Mouse (Mus musculus) bone marrow, adult 2 months (tissue): ENCODE measurements around the gene Gm42906. TPM values are rescaled to one million over a fixed set of nuclear protein-coding genes. Genes with fewer than 3 reads are reported as not detected.

Experiments
- H3K27ac ChIP-seq: fragments of 200-500 bp; 2 replicates; pipeline ENCODE4 v1.5.1; 2012; ENCODE audit warnings: low read depth, mild to moderate bottlenecking, control low read depth, inconsistent platforms, low read length; ENCODE audit not compliant: control insufficient read depth, poor library complexity, insufficient read depth
- H3K4me1 ChIP-seq: fragments of 200-500 bp; 2 replicates; pipeline ENCODE4 v1.6.1; 2011; ENCODE audit warnings: low read length; ENCODE audit not compliant: control insufficient read depth, insufficient read depth
- H3K4me3 ChIP-seq: fragments of 200-500 bp; replicated peaks from 2 replicates; pipeline ENCODE3; 2011; ENCODE audit warnings: mild to moderate bottlenecking, low read depth, low read length, control low read depth; ENCODE audit not compliant: control insufficient read depth
- CTCF ChIP-seq: fragments of 200-500 bp; IDR thresholded peaks from 2 replicates; pipeline ENCODE4 v1.5.1; 2011; ENCODE audit warnings: low read length, control low read depth; ENCODE audit not compliant: control insufficient read depth, insufficient read depth
- POLR2A ChIP-seq: fragments of 200-500 bp; IDR thresholded peaks from 2 replicates; pipeline ENCODE4 v1.6.1; 2011; ENCODE audit warnings: low read depth, mild to moderate bottlenecking, control low read depth, low read length, borderline replicate concordance; ENCODE audit not compliant: control insufficient read depth
- WGBS: fragments of 180-500 bp; shearing (Covaris S2); methylation state at CpG from one replicate; pipeline ENCODE4 v1.1.7; 2018; 5-methylcytosine and 5-hydroxymethylcytosine counted together
- polyA plus RNA-seq: library from polyadenylated mRNA; stranded (reverse); fragments of >200 nt; gene quantifications from 2 replicates; pipeline ENCODE4 v1.2.4, GENCODE M21; 2011; ENCODE audit warnings: low replicate concordance; ENCODE audit not compliant: missing spikeins, insufficient read depth, insufficient read length

Gene Gm42906
- polyA plus RNA-seq, 1 experiment: not detected

DNA sequence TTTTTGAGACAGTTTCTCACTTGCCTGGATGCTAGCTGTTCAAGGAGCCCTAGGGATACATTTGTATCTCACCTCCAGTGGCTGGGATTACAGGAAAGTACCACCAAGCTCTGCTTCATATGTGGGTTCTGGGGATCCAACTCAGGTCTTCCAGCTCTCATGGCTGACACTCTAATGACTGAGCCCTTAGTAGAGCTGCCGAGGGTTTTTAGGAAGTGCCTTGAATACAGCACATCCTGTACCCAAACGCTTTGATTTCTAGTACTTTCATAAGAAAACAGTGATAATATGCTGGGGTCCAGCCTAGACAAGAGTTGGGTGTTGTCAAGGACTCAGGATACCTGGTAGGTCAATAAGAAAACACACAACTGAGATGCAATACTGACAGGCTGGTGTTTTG is 217.9 kb downstream of the Gm42906 start:
- Histone ChIP-seq H3K27ac (no peak overlapping the region), H3K4me1 (no peaks in the 10 kb centered on the region), H3K4me3 (no peak overlapping the region)
- TF ChIP-seq POLR2A (no peak), CTCF (no peak)
- 19% methylated on average over 2 of the region's 2 CpGs for WGBS

DNA sequence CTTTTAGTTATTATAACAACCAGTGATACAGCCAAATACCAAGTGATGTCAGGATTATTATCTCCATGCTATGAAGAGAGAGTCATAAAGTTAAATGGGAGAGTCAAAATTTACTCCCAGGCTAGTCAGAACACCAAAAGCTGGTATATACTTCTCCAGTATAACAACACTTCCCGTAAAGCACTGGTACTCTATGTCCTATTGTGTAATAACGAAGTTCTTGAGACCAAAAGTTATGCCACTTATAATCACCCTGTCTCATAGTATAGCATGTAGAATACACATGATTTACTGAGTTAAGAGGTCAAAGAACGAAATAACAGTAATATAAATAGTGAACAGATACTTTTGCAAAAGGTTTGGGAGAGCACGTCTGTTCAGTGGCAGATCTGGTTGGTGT is 222.9 kb downstream of the Gm42906 start:
- 80% methylated on average over 4 of the region's 4 CpGs for WGBS
- TF ChIP-seq POLR2A (no peak), CTCF (no peak)

DNA sequence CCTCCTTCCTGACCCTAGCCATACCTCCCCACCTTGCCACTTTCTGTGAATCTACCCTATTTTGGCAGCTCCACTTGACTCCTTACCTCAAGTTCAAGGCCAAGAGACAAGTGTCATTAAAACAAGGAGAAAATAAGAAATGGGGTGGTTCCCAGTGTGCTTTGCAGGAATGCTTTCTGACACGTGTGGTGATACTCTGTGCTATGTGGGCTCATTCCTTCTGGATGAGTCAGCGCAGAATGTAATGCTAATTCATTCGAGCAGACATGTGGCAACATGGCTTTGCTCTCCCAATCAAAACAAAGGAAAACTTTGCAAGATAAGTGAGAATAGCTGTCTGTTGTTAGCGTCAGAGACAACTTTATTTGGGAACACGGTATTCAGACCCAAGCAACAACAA is 225.0 kb downstream of the Gm42906 start:
- Histone ChIP-seq H3K4me1 (no peaks in the 10 kb centered on the region), H3K4me3 (no peak overlapping the region), H3K27ac (no peak overlapping the region)
- TF ChIP-seq POLR2A (no peak), CTCF (no peak)
- WGBS: 82% methylated on average over 5 of the region's 5 CpGs

More for the DNA sequence above, 222.9 kb downstream of the Gm42906 start:
- H3K27ac ChIP-seq: no peak overlapping the region
- no peak overlapping the region for H3K4me3 ChIP-seq
- H3K4me1 ChIP-seq: no peaks in the 10 kb centered on the region

DNA sequence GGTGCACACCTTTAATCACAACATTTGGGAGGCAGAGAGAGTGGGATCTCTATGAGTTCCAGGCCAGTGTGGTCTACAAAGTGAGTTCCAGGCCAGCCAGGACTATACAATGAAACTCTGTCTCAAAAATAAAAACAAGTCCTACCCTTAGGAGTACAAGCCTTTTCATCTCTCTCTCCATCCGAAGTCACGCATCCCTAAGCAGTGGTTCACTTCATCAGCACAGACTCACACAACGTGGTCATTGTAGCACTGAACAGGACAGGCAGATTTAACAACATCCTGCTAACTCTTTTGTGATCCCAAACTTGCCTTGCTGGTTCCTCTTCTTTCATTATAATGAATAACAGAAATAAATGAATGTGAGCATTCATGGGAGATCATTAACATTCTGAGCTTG is 226.7 kb downstream of the Gm42906 start:
- Histone ChIP-seq H3K4me3 (no peak overlapping the region), H3K4me1 (no peaks in the 10 kb centered on the region), H3K27ac (no peak overlapping the region)
- TF ChIP-seq POLR2A (no peak), CTCF (no peak)
- 73% methylated on average over 3 of the region's 3 CpGs for WGBS

DNA sequence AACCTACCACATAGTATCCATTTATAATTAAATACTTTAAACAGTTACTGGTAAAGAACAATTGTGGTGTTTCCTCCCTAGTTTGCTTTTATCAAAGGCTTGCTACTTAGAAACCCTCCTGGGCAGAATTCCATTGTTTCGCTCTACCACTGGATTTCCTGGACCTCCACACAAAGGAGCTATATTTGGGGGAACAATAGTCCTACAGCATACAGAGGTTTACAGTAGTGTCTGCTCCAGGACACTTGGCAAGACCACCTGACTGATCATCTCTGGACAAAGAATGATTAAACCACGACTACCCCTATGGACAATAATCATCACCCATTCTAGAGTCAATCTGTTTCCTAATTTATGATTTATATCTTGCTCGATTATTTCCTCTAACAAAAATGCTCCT is 228.7 kb downstream of the Gm42906 start:
- Histone ChIP-seq H3K4me1 (no peaks in the 10 kb centered on the region), H3K27ac (no peak overlapping the region), H3K4me3 (no peak overlapping the region)
- no peak for TF ChIP-seq POLR2A
- TF ChIP-seq CTCF: no peak
- 69% methylated on average over 3 of the region's 3 CpGs for WGBS

DNA sequence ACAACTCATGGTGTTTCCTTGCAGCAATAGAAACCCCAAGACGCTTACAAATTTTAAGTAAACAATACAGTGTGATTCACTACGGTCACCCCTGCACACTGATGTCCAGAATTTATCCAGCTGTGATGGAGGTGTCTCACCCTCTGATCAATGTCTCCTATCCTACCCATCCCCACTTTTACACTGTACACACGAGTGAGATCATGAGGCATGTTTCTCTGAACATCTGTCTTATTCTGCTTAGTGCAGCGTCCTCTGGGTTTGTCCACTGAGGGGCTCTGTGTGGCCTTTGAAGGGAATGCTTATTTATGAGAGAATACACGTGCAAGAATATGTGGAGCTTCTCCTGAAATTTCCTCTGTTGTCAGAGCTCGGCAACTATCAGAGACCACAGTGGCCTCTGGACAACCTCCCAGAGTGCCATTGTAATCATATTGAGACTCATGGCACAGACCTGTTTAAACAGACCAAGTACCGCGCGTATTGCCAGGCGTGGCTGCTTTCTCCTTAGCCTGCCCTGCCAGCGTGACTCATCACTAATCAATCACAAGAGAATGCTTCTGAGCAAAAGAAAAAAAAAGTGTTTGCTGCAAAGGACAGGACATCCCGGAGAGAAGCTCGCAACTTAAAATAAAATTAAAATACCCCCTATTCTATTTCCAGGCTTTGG is 231.2 kb downstream of the Gm42906 start:
- WGBS: 86% methylated on average over 13 of the region's 13 CpGs
- TF ChIP-seq POLR2A (no peak), CTCF (no peak)
- no peaks in the 10 kb centered on the region for H3K4me1 ChIP-seq
- no peak overlapping the region for H3K27ac ChIP-seq
- no peak overlapping the region for H3K4me3 ChIP-seq

DNA sequence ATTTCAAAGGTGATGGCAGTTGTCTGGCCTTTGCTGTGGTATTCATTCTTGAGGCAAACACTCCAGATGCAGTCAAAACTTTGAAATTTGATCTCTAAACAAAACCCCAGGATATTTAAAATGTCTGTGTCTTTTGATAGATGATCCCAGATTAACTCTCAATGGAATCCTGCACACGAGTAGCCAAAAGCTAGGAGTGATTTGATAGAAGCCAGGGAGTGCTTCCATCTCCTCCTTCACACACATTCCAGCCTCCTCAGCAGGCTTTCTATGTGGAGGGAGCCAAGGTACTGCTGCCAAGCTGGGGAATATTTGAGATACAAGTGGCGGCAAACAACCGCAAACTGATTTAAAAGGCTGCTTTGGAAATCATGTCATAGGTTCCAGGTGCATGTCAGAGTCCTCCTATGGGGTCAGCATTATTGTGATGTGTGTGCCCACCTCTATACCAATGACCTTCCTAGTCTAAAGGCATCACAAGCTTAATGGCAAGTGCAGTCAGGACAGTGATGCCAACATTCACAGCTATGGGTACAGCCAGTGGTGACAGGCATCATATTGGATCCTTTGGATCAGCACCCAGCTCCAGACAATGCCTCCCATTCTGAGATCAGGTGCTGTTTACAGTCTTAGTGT is 234.0 kb downstream of the Gm42906 start:
- Histone ChIP-seq H3K4me3 (no peak overlapping the region), H3K4me1 (no peaks in the 10 kb centered on the region), H3K27ac (no peak overlapping the region)
- 80% methylated on average over 3 of the region's 3 CpGs for WGBS
- TF ChIP-seq CTCF: no peak

DNA sequence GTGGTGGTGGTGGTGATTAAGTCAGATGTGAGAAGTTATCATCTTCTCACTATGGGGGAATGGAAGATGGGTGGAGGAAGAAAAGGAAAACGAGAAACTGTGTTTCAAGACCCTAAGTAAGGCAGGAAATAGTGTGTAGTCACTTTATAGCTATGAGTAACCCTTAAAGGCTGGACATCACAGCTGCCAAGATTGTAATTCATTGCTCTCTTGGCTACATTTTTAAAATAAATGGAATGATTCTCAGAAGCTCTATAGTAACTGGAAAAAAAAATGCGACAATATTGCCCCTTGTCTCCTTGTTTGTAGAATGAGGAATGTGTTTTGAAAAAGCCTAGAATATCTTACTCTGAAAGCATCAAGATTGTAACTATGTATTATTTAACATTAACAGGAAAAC is 235.7 kb downstream of the Gm42906 start:
- WGBS: 67% methylated on average over 2 of the region's 2 CpGs
- Histone ChIP-seq H3K4me1 (no peaks in the 10 kb centered on the region), H3K27ac (no peak overlapping the region), H3K4me3 (no peak overlapping the region)
- TF ChIP-seq POLR2A: no peak
- TF ChIP-seq CTCF: no peak

DNA sequence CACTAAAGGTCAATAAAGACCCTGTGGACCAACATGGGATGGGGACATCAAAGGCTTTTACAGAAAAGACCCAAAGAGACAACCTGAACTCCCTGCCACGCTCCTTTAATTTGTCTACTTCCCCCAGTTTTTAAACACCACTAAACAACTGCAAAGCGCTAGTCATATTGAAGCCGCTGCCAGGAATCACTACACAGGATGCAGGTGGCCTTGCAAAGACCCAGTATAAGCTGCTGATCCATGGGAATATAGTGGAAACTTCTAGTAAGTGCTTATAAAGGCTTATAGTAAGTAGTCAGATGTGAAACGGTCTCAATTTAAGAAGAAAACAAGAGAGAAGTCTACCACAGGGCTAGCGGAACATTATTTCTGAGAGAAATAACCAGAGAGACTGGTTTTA is 237.2 kb downstream of the Gm42906 start:
- 41% methylated on average over 5 of the region's 5 CpGs for WGBS
- no peak overlapping the region for H3K27ac ChIP-seq
- H3K4me3 ChIP-seq: no peak overlapping the region
- TF ChIP-seq CTCF: no peak
- TF ChIP-seq POLR2A: no peak
- no peaks in the 10 kb centered on the region for H3K4me1 ChIP-seq
